Mouse (Mus musculus): ENCODE results near the gene Lrrc55. TPM values are rescaled to one million over a fixed set of nuclear protein-coding genes. Genes with fewer than 3 reads are reported as not detected.
A peak's percentile ranks its signal among the peaks of the same experiment; 100 is the strongest.

The Lrrc55 gene
- total and polyA plus RNA-seq, 3 experiments, result 0.81 to 1.6 (median 1.3) TPM

- TF ChIP-seq POLR2A (IDR thresholded peaks at IDR 0.05; ENCODE audit: insufficient read depth, low read depth, low read length) (no peak), EP300 (IDR thresholded peaks at IDR 0.05; ENCODE audit: insufficient read depth, low read depth, low read length) (no peak), CTCF (IDR thresholded peaks at IDR 0.05) (no peak)
- WGBS, result 23% methylated on average over 2 of the region's 2 CpGs
- H3K27ac ChIP-seq, result peak overlapping the region; percentile 85
- H3K36me3 ChIP-seq (ENCODE audit: control insufficient read depth, insufficient read depth, low read length), result peaks cover 3% of the 10 kb centered on the region; the same call in 1 of the 2 replicates
- peak in 1 of 2 experiments; percentile 14 for DNase-seq
- intact Hi-C loops (cut with DNase I), result no loop called here
- H3K4me1 ChIP-seq (ENCODE audit: control insufficient read depth, insufficient read depth, low read length), result peaks cover 16% of the 10 kb centered on the region
- H3K79me2 ChIP-seq (replicated peaks; ENCODE audit: control insufficient read depth, insufficient read depth, low read length), result no peaks in the 10 kb centered on the region
- no peak overlapping the region for H3K4me3 ChIP-seq
- no peak overlapping the region for H3K9ac ChIP-seq (ENCODE audit: low read depth, low read length)
- H3K27me3 ChIP-seq (ENCODE audit: control insufficient read depth, insufficient read depth, low read length), result no peaks in the 10 kb centered on the region
Measured at GRCm38 (mm10) chr2:85132204-85132603, 64.8 kb downstream of the Lrrc55 start.

- DNase-seq, result peak in 1 of 2 experiments; percentile 52
- TF ChIP-seq CTCF (IDR thresholded peaks at IDR 0.05) (no peak), EP300 (IDR thresholded peaks at IDR 0.05; ENCODE audit: insufficient read depth, low read depth, low read length) (no peak), POLR2A (IDR thresholded peaks at IDR 0.05; ENCODE audit: insufficient read depth, low read depth, low read length) (no peak)
- Histone ChIP-seq H3K27me3 (ENCODE audit: control insufficient read depth, insufficient read depth, low read length) (no peaks in the 10 kb centered on the region), H3K36me3 (ENCODE audit: control insufficient read depth, insufficient read depth, low read length) (peaks cover 3% of the 10 kb centered on the region; the same call in 1 of the 2 replicates), H3K27ac (peak overlapping the region; percentile 85), H3K9ac (ENCODE audit: low read depth, low read length) (no peak overlapping the region), H3K4me1 (ENCODE audit: control insufficient read depth, insufficient read depth, low read length) (peaks cover 16% of the 10 kb centered on the region), H3K4me3 (no peak overlapping the region), H3K79me2 (replicated peaks; ENCODE audit: control insufficient read depth, insufficient read depth, low read length) (no peaks in the 10 kb centered on the region)
- 32% methylated on average over 1 of the region's 1 CpGs for WGBS
- intact Hi-C loops (cut with DNase I), result loop anchor here (1.0 kb wide), 1 partner anchor 47 kb away; no protein-coding TSS in a partner anchor
Measured at GRCm38 (mm10) chr2:85131724-85132123, 65.3 kb downstream of the Lrrc55 start.

DNA sequence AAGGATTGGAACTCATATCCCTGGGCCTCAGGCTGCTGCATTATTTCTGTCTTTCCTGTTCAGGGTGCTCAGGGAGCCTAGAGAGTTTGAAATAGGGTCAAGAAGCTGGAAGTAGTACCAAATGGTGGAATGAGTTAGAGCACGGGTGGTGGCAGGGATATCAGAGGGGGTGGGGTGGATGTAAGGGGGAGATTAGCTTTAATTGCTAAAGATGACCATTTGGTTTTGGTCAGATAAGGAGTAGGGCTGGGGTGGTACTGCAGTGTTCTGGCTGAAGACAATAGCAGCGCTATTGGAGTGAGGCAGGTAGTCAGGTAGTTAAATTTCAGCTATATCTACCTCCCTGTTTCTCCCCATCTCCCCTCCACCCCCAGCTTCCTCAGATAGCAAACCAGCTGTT, 65.8 kb downstream of the Lrrc55 start:
- intact Hi-C loops (cut with DNase I), result loop anchor here (1.0 kb wide), 1 partner anchor 47 kb away; no protein-coding TSS in a partner anchor
- Histone ChIP-seq H3K27ac (peak overlapping the region; percentile 85), H3K4me3 (no peak overlapping the region), H3K9ac (ENCODE audit: low read depth, low read length) (no peak overlapping the region), H3K4me1 (ENCODE audit: control insufficient read depth, insufficient read depth, low read length) (peaks cover 16% of the 10 kb centered on the region), H3K27me3 (ENCODE audit: control insufficient read depth, insufficient read depth, low read length) (no peaks in the 10 kb centered on the region), H3K79me2 (replicated peaks; ENCODE audit: control insufficient read depth, insufficient read depth, low read length) (no peaks in the 10 kb centered on the region), H3K36me3 (ENCODE audit: control insufficient read depth, insufficient read depth, low read length) (peaks cover 3% of the 10 kb centered on the region; the same call in 1 of the 2 replicates)
- TF ChIP-seq POLR2A (IDR thresholded peaks at IDR 0.05; ENCODE audit: insufficient read depth, low read depth, low read length), result no peak
- no peak for TF ChIP-seq CTCF (IDR thresholded peaks at IDR 0.05)
- no peak for TF ChIP-seq EP300 (IDR thresholded peaks at IDR 0.05; ENCODE audit: insufficient read depth, low read depth, low read length)
- 50% methylated on average over 2 of the region's 2 CpGs for WGBS
- peak in 1 of 2 experiments; percentile 2 for DNase-seq

DNA sequence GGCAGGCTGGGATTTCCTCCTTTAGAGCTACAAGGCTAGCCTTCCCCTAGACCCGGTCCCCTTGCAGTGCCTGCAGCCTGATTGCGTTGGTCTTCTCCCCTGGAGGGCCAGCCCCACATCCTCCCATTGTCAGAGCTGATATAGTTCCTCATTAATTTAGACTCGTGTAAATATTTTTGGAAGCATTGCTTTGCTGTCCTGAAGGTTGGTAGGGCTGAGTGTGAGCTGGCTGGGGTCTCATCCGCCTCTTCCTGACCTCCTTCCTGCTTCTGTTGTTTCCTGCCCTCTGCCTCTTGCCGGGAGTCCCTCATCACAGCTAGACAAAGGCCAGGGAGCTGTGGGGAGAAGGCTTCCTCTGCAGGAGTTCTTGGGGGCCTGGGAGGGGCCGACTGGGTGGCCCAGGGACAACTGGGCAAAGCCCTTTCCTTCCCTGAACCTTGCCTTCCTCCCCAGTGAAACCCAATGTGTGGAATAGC, 67.5 kb downstream of the Lrrc55 start:
- Histone ChIP-seq H3K79me2 (replicated peaks; ENCODE audit: control insufficient read depth, insufficient read depth, low read length) (no peaks in the 10 kb centered on the region), H3K27ac (peak overlapping the region; percentile 85), H3K9ac (ENCODE audit: low read depth, low read length) (no peak overlapping the region), H3K27me3 (ENCODE audit: control insufficient read depth, insufficient read depth, low read length) (no peaks in the 10 kb centered on the region), H3K36me3 (ENCODE audit: control insufficient read depth, insufficient read depth, low read length) (peaks cover 3% of the 10 kb centered on the region; the same call in 1 of the 2 replicates), H3K4me3 (no peak overlapping the region), H3K4me1 (ENCODE audit: control insufficient read depth, insufficient read depth, low read length) (peaks cover 13% of the 10 kb centered on the region)
- WGBS, result 24% methylated on average over 6 of the region's 6 CpGs
- intact Hi-C loops (cut with DNase I), result loop anchor here (10.0 kb wide), 1 partner anchor 215 kb away; no protein-coding TSS in a partner anchor
- peak; percentile 58 to 79 for DNase-seq
- TF ChIP-seq EP300 (IDR thresholded peaks at IDR 0.05; ENCODE audit: insufficient read depth, low read depth, low read length), result peak; percentile 75
- no peak for TF ChIP-seq CTCF (IDR thresholded peaks at IDR 0.05)
- TF ChIP-seq POLR2A (IDR thresholded peaks at IDR 0.05; ENCODE audit: insufficient read depth, low read depth, low read length), result 0 out of 2 replicates have a peak, but pooled peaks have one; percentile 40

DNA sequence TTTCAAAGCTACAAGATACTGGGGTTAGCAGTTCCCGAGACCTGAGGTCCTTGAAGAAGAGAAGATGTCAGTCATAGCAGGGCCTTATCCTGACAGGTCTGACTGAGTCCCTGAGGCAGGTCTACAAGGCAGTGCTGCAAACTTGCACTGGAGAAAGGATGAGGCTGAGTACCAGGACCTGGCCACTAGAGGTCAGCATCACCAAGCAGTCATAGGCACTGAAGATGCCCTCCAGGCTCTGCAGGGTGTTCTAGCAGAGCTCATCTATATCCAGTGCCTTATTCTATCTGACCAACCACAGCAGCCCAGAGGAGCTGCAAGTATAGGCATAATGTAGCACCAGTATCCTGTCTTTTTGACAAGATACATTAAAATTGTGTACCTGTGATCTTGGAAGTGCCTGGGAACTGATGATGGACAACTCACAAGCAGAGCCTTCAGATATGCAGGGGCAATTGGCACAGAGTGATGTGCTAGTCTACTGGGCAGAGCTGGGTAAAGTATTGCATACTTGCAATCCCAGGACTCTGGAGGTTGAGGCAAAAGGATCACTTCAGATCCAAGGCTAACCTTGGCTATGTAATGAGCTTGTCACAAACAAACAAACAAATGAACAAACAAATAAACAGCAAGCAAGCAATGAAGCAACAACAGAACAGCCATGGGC, 73.0 kb downstream of the Lrrc55 start:
- DNase-seq, result peak; percentile 75 to 79
- no peak overlapping the region for H3K9ac ChIP-seq (ENCODE audit: low read depth, low read length)
- intact Hi-C loops (cut with DNase I), result loop anchor here (1.0 to 10.0 kb wide), 4 partner anchors 122 to 1338 kb away; no protein-coding TSS in a partner anchor
- H3K27me3 ChIP-seq (ENCODE audit: control insufficient read depth, insufficient read depth, low read length), result no peaks in the 10 kb centered on the region
- H3K4me3 ChIP-seq, result no peak overlapping the region
- H3K4me1 ChIP-seq (ENCODE audit: control insufficient read depth, insufficient read depth, low read length), result no peaks in the 10 kb centered on the region
- TF ChIP-seq POLR2A (IDR thresholded peaks at IDR 0.05; ENCODE audit: insufficient read depth, low read depth, low read length) (no peak), EP300 (IDR thresholded peaks at IDR 0.05; ENCODE audit: insufficient read depth, low read depth, low read length) (peak; percentile 95), CTCF (IDR thresholded peaks at IDR 0.05) (peak; percentile 89)
- H3K27ac ChIP-seq, result no peak overlapping the region
- 23% methylated on average over 1 of the region's 1 CpGs for WGBS
- H3K79me2 ChIP-seq (replicated peaks; ENCODE audit: control insufficient read depth, insufficient read depth, low read length), result no peaks in the 10 kb centered on the region
- no peaks in the 10 kb centered on the region for H3K36me3 ChIP-seq (ENCODE audit: control insufficient read depth, insufficient read depth, low read length)
